Mouse (Mus musculus): ENCODE measurements around the gene Cep170.
"Not testable (repeated sequence)": the region's sequence is repeated elsewhere in the genome, so short reads cannot be mapped to it uniquely, and the experiment has no call there.

Gene Cep170

DNA sequence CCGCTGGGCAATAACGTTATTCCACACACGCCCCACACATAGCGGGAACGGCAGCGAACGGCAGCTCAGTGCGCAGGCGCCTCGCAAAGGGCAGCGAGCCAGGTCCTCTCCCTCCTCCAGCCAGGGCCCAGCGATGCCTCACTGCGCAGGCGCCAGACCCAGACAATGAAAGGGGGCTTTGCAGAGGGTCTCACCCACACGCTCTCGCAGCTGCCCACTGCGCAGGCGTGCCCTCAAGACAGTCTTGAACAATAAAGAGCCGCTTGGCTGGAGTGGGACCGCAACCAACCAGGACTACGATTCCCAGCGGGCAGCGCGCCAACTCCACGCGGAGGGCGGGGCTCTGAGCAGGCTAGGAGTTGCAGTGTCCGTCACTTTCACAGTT, at the start of gene Cep170:
Gene Cep170 (minus strand): TSS at position 32 of the 385 bp plus-strand sequence.
- in situ Hi-C loops (cut with MboI) = no loop called here

DNA sequence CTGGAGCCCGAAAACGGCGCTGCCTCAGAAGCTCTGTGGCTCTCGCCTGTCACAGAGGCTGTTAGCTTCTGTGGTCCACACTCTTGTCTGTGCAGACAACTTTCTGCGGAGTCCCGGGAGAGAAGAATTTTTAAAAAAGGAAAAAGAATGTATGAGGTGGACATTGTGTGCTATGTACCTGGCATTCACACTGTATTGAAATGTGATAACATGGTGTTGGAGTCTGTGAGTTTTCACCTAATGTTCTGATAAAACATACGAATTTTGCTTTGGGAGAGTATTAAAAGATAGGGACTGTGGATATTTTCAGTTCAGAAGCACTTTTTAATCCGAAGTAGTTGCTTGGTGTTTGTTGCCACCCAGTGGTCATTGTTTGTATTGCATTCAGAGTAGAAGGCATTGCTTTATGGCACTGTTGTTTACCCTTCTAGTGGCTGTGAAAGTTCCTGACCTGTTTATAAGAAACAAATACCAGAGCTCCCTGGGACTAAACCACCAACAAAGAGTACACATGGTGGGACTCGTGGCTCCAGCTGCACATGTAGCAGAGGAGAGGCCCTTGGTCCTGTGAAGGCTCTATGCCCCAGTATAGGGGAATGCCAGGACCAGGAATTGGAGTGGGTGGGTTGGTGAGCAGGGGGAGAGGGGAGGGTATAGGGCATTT, 48.2 kb upstream of the Cep170 start:
- in situ Hi-C loops (cut with MboI) = no loop called here

DNA sequence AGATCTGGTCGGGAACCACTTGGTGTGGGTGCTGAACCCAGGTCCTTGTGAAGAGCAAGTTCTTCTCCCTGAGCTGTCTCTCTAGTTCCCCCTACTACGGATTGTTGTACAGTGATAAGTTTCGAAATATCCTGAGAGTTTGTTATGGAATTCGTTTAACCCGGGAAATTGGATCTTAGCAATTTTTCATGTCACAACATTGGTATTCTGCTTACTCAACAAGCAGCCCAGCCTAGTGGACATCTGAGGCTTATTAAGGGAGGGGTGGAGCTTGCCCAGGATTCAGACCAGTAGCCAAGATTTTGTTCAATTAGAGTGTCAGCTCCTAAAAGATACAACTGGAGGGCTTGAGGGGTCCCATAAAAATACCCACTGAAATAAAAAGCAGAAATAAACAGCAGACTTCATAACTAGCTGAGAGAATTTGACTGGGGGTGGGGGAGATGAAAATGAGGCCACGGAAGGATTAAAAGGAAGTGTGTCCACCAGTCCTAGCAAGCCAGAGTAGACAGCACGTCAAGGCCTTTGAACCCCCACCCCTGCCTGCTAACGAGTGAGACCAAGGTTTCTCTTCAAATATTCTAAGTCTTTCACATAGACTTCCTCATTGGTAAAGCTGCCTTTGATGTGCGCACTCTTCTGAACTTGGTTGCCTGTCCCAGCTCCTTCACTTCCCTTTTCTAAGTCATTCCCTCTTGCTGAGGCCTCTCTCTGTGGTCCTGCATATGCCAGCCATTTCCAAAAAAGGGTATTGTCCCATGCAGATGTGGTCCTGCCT, 39.1 kb upstream of the Cep170 start:
- in situ Hi-C loops (cut with MboI) = no loop called here

DNA sequence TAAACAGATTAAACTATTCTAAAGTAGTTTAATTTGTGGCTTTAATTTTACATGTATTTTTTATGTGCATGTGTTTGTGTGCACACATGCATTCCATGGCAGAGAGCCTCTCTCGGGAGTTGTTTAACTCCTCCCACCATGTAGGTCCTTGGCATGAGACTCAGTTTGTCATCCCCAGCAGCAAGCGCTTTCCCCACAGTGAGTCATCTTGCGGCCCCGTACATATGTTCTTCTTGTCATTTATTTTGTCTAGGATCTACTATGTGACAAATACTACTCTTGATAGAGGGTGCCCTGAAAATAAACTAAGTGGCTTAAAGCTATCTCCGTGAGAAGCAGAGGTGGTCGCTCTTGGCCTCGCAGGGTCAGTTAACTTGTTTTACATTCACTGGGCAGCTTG, 37.5 kb upstream of the Cep170 start:
- in situ Hi-C loops (cut with MboI) = no loop called here

DNA sequence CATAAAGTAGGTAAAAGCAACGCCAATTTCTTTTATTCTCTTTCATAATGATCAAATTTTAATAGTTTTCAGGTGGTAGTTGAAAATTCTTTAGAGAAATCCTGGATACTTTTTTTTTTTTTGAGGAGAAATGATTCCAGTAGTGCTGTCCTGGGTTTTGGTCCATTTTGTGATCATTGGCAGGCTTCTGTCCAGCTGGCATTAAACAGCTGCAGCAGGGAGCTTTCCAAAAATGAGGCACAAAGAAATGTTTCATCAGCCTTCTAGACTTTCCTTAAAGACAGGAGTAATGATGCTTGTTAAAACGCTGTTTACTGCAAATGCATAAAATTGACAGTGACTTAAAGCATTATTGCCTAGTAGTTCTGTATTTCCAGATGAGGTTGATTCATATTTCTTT, 35.5 kb upstream of the Cep170 start:
- in situ Hi-C loops (cut with MboI) = loop anchor here (5.0 kb wide), 1 partner anchor 137 kb away; no protein-coding TSS in a partner anchor

DNA sequence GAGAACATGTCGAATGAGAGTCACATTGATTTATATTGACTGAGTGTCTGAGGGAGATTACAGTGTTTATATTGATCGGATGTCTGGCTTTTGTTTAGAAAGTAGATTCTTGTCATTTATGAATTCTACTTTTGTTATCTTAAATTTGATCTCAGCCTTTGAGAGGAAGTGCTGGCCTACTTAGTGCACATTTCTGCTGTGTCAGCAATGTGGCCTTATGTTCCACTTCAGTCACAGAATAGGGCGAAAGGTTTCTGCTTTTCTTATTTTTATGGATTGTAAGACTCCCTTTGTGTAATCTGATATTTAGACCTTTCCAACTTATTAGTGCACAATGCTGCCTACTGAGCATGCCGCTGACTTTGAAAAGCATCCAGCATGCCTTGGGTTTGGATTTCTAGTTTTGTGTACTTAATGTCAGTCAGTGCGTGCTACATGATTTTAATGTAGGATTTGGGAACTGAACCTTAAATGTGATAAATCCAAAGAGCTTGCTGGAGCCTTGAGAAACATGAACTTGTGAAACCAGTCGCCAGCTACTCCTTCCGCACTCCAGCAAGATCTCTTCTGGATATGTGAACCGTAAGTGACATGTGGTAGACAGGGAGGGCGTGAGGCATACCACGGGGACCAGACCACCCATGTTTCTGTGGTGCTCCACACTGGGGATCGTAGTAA, 34.9 kb upstream of the Cep170 start:
- in situ Hi-C loops (cut with MboI) = loop anchor here (5.0 kb wide), 1 partner anchor 136 kb away; no protein-coding TSS in a partner anchor

DNA sequence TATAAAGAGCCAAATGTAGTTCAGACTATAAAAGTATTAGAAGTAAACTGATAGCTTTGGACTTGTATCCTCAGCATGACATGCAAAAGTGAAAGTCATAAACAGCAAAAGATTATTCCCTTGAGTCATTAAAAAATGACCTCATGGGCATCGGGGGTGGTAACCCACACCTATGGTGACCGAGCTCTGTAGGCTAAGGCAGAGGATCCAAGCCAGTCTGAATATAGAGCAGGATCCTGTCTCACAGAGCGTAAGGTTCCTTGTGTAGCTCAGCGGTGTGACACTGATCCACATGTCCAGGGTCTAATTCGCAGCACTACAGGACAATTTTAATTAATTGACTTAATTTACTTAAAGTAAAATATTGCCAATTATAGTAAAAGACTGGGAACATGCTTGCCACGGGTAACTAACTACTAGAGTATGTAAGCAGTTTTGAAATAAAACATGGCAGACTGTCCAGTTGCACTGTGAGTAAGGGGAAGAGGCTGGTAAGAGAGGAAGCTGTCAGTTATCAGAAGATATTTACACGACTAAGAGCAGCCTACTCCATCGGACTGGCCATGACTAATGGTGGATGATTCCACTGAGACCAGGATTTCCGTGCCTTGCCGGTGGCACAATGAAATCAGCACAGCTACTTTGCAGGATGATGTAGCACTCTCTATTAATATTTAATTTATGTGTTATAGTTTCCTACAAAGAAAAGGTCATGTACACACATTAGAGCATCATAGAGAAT, 33.4 kb upstream of the Cep170 start:
- in situ Hi-C loops (cut with MboI) = loop anchor here (5.0 kb wide), 1 partner anchor 135 kb away; no protein-coding TSS in a partner anchor

DNA sequence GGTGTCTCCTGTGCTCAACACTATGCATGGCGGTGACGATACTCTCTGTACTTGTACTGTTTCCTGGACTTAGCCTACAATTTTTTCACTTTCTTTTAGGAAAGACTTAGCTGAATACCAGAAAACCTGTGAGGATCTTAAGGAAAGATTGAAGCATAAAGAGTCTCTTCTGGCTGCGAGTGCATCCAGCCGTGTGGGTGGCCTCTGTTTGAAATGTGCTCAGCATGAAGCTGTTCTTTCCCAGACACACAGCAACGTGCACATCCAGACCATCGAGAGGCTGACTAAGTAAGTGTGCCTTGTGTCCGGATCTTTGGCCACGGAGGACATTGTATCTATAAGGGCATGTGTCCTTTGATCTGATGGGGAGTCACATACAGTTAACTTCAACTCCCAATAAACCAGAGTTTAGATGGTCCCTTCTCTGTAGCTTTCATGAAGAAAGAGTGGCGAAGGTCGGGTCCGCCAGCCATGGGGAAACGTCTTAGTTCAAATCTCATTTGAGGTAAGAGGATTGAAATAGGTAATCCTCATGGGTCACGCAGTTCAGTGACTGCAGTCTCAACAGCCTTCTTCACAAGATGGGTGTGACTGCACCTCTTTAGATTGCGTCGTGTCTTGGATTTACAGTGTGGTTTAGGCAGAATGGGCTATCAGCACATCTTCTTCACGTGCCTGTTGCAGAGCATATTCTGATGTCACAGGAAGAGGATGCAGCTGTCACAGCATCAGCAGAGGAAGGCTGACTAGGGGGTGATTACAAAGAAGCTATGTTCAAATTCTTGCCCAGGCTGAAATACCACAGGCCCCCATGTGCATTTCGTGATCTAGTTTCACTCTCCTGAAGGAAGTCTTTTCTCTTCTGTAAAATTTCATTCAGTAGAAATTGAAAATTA, 31.5 kb upstream of the Cep170 start:
- in situ Hi-C loops (cut with MboI) = loop anchor here (5.0 kb wide), 1 partner anchor 133 kb away; no protein-coding TSS in a partner anchor

DNA sequence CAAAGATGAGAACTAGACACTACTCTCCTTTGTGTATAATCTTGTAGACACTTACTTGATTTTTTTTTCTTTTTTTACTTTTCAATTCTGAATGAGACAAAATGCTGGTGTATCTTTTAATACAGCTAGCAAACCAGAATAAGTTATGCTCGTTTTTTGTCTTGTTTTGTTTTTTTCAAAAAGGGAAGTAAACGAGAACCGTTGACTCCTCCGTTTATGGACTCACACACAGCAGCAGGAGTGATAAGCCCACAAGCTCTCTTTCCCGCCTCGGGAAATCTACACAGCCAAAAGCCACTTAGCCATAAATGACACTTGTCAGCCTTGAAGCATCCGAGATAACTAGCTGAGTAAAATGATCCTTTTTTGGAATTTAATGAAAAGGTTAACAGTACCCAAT, 22.7 kb upstream of the Cep170 start:
- in situ Hi-C loops (cut with MboI) = not testable (repeated sequence)

DNA sequence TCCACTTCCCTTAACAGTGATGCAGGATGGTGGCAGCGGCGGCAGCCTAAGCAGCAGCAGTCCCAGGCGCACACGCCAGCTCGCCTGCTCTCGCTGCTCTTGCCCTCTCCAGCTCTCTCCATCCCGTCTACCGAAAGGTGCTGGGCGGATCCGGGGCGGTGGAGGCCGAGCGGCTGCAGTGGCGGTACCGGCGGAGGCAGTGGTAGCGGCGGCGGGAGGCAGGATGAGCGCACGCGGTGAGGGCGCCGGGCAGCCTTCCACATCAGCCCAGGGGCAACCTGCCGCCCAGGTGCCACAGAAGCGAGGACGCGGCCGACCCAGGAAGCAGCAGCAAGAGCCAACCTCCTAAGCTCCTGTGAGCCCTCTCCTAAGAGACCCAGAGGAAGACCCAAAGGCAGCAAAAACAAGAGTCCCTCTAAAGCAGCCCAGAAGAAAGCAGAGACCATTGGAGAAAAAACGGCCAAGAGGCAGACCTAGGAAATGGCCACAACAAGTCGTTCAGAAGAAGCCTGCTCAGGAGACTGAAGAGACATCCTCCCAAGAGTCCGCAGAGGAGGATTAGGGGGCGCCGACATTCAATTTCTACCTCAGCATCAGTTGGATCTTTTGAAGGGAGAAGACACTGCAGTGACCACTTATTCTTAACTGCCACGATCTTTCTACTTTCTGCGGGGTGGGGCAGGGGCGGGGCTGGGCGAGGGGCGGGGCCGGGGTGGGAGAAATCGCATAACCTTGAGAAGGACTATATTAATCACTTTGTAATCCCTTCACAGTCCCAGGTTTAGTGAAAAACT, 21.8 kb upstream of the Cep170 start:
- in situ Hi-C loops (cut with MboI) = no loop called here

DNA sequence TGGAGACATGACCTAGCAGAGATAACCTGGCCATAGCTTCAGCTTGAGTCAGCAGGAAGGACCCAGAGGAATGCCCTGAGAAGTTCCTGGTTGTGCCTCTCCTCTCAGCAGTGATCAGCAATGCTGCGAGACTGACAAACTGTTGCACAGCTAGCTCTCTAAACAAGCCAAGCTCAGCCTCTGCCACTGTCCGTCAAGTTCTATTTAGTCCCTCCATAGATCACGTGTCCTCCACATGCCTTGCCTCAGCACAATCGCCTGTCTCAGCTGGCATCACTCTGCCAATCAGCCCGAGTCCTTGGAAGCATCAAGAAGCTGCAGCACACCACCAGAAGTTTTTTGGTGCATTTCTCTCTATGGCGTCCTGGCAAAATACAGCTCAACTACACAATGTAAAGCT, 21.0 kb upstream of the Cep170 start:
- in situ Hi-C loops (cut with MboI) = no loop called here

DNA sequence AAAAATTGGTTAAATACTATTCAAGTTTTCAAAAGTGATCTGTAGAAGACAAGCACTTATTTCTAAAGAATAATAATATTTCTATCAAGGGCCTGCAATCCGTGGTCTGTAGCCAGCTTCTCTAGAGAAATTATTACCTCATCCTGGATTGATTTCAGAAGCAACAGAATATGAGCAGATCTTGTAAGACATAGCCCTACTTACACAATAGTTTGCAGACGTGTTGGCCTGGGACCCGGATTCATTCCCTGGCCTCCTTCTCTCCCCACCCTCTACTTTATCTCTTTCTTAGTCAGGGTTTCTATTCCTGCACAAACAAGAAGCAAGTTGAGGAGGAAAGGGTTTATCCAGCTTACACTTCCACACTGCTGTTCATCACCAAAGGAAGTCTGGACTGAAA, 20.1 kb upstream of the Cep170 start:
- in situ Hi-C loops (cut with MboI) = no loop called here

DNA sequence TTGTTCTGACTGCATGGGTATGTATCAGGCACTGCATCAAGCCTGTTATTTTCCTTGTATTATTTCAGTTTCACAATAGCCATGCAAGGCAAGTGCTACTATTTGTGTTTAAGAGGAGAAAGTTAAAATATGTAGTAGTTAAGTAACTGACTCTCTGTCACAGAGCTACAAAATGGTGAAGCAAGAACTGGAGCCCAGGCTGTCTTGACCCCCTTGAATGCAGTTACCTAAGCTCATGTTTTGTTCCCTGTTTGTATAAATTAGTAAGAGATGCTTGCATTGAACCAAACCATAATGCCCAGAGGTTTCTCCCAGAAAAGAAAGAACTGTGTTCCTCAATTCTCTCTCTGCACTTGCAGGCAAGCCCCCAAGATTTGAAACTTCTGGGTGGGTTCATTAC, 19.4 kb upstream of the Cep170 start:
- in situ Hi-C loops (cut with MboI) = no loop called here

DNA sequence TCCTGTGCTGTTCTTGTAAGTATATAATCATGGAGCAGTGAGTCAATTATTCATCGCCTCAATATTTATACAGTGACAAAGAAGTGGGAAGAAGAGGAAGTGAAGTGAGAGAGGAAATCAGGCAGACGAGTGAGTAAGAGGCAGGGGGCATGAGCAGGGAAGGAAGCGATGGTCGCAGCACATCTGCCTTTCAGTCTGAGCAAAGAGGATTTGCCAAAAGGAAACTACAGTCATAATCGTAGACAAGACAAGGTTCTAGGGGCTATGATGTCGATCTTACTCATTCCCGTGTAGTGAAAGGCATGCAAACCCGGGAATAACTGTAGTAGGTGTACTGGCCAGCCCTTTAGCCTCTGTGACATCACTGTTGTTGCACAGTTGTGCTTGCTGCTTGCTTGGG, 18.7 kb upstream of the Cep170 start:
- in situ Hi-C loops (cut with MboI) = no loop called here

DNA sequence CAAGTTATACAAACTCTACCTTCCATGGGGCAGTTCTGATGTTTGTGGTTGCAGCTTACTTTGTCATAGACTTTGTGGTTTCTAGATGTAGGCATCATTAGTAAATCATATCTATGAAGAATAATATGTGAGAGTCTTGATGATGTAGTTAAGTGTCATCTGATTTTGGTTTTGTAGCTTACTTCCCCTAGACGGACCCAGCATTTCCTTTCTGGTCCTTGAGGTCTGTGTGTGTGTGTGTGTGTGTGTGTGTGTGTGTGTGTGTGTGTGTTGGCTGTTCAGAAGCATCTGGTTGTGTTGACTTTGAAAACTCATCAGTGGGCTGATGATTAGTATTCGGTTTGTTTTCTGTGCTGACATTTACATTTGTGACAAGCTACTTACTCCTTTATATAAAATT, 18.2 kb upstream of the Cep170 start:
- in situ Hi-C loops (cut with MboI) = no loop called here

DNA sequence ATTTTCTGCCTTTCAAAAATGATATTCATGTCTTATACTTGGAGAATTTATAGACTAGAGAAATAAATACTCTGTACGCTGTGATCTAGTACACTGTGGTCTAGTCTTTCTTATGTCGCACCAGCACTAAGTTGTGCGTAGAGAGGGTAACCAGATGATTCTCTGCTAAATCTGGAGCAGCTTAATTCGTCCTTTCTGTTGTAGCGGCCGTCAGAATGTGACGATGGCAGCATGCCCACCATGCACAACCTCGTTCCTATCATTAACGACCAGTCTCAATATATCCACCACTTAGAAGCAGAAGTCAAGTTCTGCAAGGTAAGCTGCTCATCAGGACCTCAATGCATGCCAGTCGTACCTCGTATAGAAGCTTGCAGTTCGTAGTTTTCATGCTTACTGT, 14.8 kb upstream of the Cep170 start:
- in situ Hi-C loops (cut with MboI) = no loop called here

DNA sequence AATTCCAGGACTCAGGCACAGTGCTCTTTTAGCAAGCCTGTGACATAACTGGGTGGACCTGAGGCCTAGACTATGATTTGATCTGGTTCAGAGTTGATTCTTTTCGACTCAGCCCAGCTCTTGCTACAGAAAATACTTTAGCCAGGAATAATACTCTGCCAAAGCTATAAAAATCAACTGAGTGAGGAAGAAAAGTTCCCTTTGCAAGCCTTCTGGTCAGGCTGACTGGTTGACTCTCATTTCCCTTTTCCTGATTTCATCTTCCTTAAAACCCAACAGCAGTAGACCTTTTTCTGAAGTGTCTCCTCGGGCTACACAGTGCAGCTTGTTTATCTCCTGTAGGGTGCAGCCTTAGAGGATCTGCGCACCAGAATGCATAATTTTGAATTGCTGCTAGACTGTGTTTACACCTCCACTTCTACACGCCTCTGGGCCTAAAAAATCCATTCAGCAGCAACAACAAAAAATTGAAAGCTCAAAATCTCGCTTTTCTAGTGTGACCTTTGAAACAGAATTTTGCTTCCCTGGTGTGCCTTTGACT, 14.1 kb upstream of the Cep170 start:
- in situ Hi-C loops (cut with MboI) = no loop called here

DNA sequence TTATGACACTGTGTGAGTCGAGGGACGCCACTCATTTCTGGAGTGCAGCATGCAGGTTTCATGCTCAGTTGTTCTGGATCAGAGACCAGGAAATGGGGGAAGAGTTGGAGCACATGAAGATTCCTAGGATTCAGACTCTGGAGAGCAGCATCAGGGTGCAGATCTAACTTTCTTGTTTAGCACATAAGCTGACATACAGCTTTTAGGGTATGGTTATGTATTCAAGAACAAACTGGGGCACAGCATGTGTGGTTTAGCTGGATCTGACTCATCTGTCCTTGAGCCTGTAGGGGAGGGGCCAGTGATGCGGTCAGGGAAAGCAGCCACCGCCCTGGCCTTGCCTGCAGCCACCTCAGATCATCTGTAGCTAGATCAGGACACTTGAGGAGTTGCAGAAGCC, 13.5 kb upstream of the Cep170 start:
- in situ Hi-C loops (cut with MboI) = no loop called here

DNA sequence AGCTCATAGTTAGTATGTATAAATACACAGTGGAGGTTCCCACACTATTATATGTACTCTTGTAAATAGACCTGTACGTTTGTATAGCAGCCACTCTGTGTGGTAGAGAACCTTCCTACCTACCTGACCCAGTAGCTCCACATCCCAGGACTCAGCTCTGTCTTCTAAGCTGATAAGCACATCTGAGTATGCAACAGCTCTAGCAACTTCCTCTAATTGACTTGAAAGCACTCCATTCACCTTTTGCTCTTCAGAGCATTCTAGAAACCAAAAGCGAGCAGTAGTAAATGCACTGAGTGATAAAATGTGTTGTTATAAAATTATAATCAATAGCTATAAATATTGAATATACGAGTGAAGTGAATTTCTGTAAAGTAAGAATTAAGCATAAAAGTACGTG, 13.1 kb upstream of the Cep170 start:
- in situ Hi-C loops (cut with MboI) = no loop called here

DNA sequence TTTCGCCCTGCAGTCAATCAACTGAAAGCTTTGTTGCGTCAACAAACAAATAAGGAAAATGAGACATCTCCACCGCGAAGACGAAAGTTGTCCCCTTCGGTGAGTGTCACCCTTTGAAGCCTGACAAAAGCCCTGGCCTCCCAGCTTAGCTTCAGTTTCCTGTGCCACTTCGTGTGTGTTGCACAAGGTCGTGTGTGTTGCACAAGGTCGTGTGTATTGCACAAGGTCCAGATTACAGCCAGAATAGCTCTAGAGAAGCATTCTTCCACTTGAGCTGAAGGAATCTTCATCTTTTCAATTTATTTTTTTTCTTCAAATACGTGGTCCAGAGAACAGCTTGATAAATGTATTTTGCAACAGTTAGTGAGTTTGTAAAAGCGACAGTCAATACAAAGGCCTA, 12.3 kb upstream of the Cep170 start:
- in situ Hi-C loops (cut with MboI) = no loop called here
